Mouse (Mus musculus): ENCODE measurements at regions not wholly inside any gene's neighbourhood (a gene's known extent, or its start where the extent isn't known, plus 50 kb on each side); places are given as distances from the start of the nearest gene placed in this dataset.

DNA sequence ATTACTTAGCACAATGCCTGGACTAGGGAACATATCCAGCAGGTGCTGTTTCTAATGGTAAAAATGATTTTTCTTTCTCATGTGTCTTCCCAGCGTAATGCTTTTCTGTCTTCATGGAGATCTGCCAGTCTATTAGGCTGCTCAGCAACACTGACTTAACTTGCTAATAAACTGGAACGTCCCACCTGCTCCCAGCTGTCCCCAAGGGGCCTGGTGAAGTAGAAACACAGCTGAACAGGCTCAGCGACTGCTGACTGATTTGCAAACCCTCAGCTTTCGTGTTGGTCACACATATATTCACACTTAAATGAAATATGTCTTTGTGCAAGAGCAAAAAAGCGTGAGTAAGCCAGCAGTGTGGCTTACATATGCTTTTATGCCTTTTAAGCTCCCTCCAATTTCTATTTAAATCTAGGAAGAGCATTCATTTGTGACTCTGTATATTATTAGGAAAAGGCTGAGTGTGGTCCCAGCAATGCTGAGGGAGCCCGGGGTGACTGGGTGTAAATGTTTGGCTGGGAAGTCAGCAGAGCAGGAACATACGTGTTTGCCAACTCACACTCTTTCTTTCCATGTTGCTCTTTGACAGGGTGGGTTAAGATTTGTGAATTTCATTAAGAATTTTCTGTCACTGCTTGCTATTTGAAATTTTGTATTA is 146.7 kb upstream of the Rgmb start:
- Histone ChIP-seq H3K27ac (ENCODE audit: low read depth) (no peak overlapping the region), H3K27me3 (ENCODE audit: control insufficient read depth, insufficient read depth, low read length) (no peaks in the 10 kb centered on the region), H3K4me2 (ENCODE audit: low read depth, low read length) (no peak overlapping the region), H3K9ac (replicated peaks; ENCODE audit: low read depth, low read length) (no peak overlapping the region), H3K36me3 (replicated peaks; ENCODE audit: control insufficient read depth, insufficient read depth, low read length) (no peaks in the 10 kb centered on the region), H3K9me3 (replicated peaks; ENCODE audit: control insufficient read depth, low read length) (no peaks in the 10 kb centered on the region), H3K4me3 (ENCODE audit: low read depth, low read length) (no peak overlapping the region), H3K4me1 (ENCODE audit: control insufficient read depth, insufficient read depth) (no peaks in the 10 kb centered on the region)
- DNase-seq (ENCODE audit: low spot score), result no peak
- 64% methylated on average over 7 of the region's 7 CpGs for WGBS
- TF ChIP-seq CTCF (IDR thresholded peaks at IDR 0.05; ENCODE audit: low read depth), result no peak
- TF ChIP-seq EP300 (IDR thresholded peaks at IDR 0.05; ENCODE audit: low read depth), result no peak
- no peak for ATAC-seq (ENCODE audit: insufficient read depth, low read depth)

GRCm38 (mm10) chr17:15971351-15971685 is 140.5 kb upstream of the Rgmb start:
- Histone ChIP-seq H3K9me3 (replicated peaks; ENCODE audit: control insufficient read depth, low read length) (no peaks in the 10 kb centered on the region), H3K36me3 (replicated peaks; ENCODE audit: control insufficient read depth, insufficient read depth, low read length) (no peaks in the 10 kb centered on the region), H3K27me3 (ENCODE audit: control insufficient read depth, insufficient read depth, low read length) (no peaks in the 10 kb centered on the region), H3K27ac (ENCODE audit: low read depth) (no peak overlapping the region), H3K9ac (replicated peaks; ENCODE audit: low read depth, low read length) (no peak overlapping the region), H3K4me3 (ENCODE audit: low read depth, low read length) (no peak overlapping the region), H3K4me2 (ENCODE audit: low read depth, low read length) (no peak overlapping the region), H3K4me1 (ENCODE audit: control insufficient read depth, insufficient read depth) (peaks cover 7% of the 10 kb centered on the region)
- no peak for ATAC-seq (ENCODE audit: insufficient read depth, low read depth)
- WGBS, result 85% methylated on average over 3 of the region's 3 CpGs
- no peak for TF ChIP-seq CTCF (IDR thresholded peaks at IDR 0.05; ENCODE audit: low read depth)
- TF ChIP-seq EP300 (IDR thresholded peaks at IDR 0.05; ENCODE audit: low read depth), result no peak
- no peak for DNase-seq (ENCODE audit: low spot score)

- H3K4me2 ChIP-seq (ENCODE audit: low read depth, low read length), result no peak overlapping the region
- no peak overlapping the region for H3K27ac ChIP-seq (ENCODE audit: low read depth)
- no peak overlapping the region for H3K4me3 ChIP-seq (ENCODE audit: low read depth, low read length)
- 43% methylated on average over 6 of the region's 6 CpGs for WGBS
- no peaks in the 10 kb centered on the region for H3K9me3 ChIP-seq (replicated peaks; ENCODE audit: control insufficient read depth, low read length)
- peak; percentile 80 for ATAC-seq (ENCODE audit: insufficient read depth, low read depth)
- H3K9ac ChIP-seq (replicated peaks; ENCODE audit: low read depth, low read length), result no peak overlapping the region
- peak; percentile 68 for DNase-seq (ENCODE audit: low spot score)
- TF ChIP-seq EP300 (IDR thresholded peaks at IDR 0.05; ENCODE audit: low read depth) (no peak), CTCF (IDR thresholded peaks at IDR 0.05; ENCODE audit: low read depth) (no peak)
- peaks cover 7% of the 10 kb centered on the region for H3K4me1 ChIP-seq (ENCODE audit: control insufficient read depth, insufficient read depth)
- no peaks in the 10 kb centered on the region for H3K36me3 ChIP-seq (replicated peaks; ENCODE audit: control insufficient read depth, insufficient read depth, low read length)
- H3K27me3 ChIP-seq (ENCODE audit: control insufficient read depth, insufficient read depth, low read length), result no peaks in the 10 kb centered on the region
Observed at GRCm38 (mm10) chr17:15970481-15971350, 139.9 kb upstream of the Rgmb start.

GRCm38 (mm10) chr17:15968331-15968730 is 137.5 kb upstream of the Rgmb start:
- Histone ChIP-seq H3K4me2 (ENCODE audit: low read depth, low read length) (no peak overlapping the region; the same call in 1 of the 2 replicates), H3K4me1 (ENCODE audit: control insufficient read depth, insufficient read depth) (peaks cover 7% of the 10 kb centered on the region), H3K4me3 (ENCODE audit: low read depth, low read length) (no peak overlapping the region), H3K27ac (ENCODE audit: low read depth) (no peak overlapping the region), H3K9me3 (replicated peaks; ENCODE audit: control insufficient read depth, low read length) (no peaks in the 10 kb centered on the region), H3K9ac (replicated peaks; ENCODE audit: low read depth, low read length) (no peak overlapping the region), H3K36me3 (replicated peaks; ENCODE audit: control insufficient read depth, insufficient read depth, low read length) (no peaks in the 10 kb centered on the region), H3K27me3 (ENCODE audit: control insufficient read depth, insufficient read depth, low read length) (no peaks in the 10 kb centered on the region)
- no peak for DNase-seq (ENCODE audit: low spot score)
- TF ChIP-seq CTCF (IDR thresholded peaks at IDR 0.05; ENCODE audit: low read depth) (no peak), EP300 (IDR thresholded peaks at IDR 0.05; ENCODE audit: low read depth) (no peak)
- ATAC-seq (ENCODE audit: insufficient read depth, low read depth), result no peak
- WGBS, result 24% methylated on average over 5 of the region's 5 CpGs

DNA sequence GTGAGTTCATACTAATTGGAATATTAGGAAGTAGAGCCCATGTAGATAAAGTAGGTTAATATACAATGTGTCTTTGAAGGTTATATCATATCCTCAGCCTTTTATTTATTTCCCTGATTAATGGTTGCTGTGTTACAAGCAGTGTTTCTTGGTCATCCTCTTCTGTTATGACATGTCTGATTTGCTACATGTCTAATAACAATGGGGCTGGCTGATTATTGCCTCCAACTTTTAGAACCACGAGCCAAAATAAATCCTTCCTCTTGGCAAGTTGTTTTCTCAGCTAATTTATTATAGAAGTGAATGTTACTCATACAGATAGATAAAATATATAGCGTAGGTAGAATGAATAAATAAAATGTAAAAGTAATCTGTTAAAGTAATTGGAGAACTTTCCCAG is 124.8 kb upstream of the Rgmb start:
- Histone ChIP-seq H3K36me3 (replicated peaks; ENCODE audit: control insufficient read depth, insufficient read depth, low read length) (no peaks in the 10 kb centered on the region), H3K27me3 (ENCODE audit: control insufficient read depth, insufficient read depth, low read length) (no peaks in the 10 kb centered on the region), H3K4me1 (ENCODE audit: control insufficient read depth, insufficient read depth) (no peaks in the 10 kb centered on the region), H3K4me3 (ENCODE audit: low read depth, low read length) (no peak overlapping the region), H3K27ac (ENCODE audit: low read depth) (no peak overlapping the region), H3K9me3 (replicated peaks; ENCODE audit: control insufficient read depth, low read length) (no peaks in the 10 kb centered on the region), H3K9ac (replicated peaks; ENCODE audit: low read depth, low read length) (no peak overlapping the region), H3K4me2 (ENCODE audit: low read depth, low read length) (no peak overlapping the region)
- DNase-seq (ENCODE audit: low spot score), result no peak
- TF ChIP-seq CTCF (IDR thresholded peaks at IDR 0.05; ENCODE audit: low read depth) (no peak), EP300 (IDR thresholded peaks at IDR 0.05; ENCODE audit: low read depth) (no peak)
- 59% methylated on average over 2 of the region's 2 CpGs for WGBS
- ATAC-seq (ENCODE audit: insufficient read depth, low read depth), result no peak
